Mouse (Mus musculus): Measurements from ENCODE around the gene Ttf1.

Gene Ttf1

DNA sequence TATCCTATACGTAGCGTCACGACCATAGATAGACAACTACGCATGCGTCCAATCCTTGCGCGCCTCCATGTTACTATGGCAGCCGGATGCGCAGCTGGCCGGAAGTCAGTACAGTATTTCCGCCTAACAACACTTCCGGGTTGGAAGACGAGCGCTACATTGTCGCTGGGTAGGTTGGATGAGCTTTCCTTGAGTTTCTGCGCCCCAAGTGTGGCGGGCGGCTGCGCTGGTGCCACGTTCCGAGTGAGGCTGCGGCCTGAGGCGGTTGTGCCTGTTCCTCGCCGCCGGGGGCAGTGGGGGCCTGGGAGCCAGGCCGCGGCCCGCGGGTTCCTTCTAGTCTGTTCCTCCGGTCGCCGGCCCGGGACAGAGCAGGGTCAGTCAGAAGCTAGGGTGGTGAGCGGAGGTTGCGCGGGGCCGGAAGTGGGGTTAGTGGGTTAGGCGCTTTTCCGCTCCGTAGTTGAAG is at the start of gene Ttf1:
TSS of gene Ttf1 (plus strand) at position 128 of the 463 bp plus-strand sequence.
- CTCF ChIA-PET = interaction anchor here (0.5 kb wide), 1 partner anchor 93 kb away, joined by 7 read pairs; no protein-coding TSS in a partner anchor

DNA sequence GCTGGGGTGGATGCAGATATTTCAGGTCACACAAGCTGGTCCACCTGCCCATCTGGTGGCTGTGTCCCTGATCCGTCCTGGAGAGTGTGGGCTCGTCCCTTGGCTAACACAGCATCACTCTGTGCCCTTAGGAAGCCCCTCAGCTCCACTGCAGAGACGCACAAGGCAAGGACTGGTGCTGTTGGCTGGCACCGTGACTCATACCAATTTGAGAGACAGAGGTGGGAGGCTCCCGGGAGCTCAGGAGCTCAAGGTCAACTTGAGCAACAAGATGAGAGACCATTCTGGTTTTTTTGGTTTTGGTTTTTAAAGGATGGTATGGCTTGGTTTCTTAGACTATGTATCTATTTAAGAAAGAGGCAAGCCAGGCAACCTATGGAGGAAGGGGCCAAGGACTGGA is 47.5 kb upstream of the Ttf1 start:
- CTCF ChIA-PET = no interaction called here

DNA sequence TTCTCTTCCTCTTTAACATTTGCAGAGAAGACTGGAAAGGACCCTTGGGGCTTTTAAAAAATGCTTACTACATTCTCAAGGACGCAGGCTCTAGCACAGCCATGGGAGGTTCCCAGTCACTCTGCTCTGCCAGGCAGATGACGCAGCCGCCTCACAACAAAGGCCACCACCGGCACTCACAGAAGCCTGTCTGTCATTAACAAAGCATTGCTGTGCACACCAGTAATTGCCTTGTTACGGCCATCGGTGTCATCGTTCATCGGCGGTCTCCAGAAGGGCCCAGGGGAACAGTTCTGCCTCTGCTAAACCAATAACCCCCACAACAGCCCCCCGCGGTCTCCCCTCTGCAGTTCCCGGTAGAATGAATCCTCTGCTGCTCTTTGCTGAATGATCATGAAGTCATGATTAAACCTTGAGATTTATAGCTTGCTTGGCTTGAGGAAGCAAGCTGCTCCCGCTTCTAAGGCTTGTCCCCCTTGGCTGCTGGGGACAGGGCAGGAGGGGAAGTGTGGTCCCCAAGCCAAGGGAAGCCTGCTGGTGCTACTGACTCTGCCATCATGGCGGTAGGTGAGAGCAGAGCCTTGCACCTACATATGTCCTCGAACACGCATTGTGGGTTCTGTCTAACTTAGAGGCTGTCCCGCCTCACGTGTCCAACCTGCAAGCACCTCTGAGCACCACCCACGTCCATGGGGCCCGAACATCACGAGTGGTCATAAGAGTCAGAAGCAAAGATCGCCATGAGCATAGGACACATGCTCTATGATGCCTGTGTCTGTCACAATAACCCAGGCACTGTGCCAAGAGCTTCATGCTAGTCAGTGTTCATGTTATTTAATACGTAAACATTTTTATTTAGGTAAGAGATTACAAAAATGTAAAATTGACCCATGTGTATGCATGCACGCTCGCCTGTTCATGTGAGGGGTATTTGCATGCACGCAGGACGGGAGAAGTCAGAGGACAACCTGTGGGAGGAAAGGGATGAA is 43.2 kb upstream of the Ttf1 start:
- CTCF ChIA-PET = no interaction called here

DNA sequence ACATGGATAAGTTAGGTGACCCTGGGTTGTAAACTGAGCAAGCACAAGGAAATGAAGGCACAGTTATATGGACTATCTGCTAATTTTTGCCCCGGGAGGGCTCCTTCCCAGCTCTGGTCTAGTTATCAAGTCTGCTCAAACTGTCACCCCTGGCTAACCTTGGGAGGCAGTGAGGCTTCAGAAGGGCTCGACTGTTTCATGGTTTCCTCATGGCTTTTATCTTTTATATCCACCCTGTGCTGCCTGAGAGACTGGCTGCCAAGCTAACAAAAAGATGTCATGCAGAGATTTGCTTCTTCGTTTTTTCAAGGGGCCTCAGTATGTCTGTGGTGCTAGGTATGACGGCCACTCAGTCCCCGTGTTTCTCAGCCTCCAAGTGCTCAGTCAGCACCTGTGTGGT is 41.4 kb upstream of the Ttf1 start:
- CTCF ChIA-PET = no interaction called here

DNA sequence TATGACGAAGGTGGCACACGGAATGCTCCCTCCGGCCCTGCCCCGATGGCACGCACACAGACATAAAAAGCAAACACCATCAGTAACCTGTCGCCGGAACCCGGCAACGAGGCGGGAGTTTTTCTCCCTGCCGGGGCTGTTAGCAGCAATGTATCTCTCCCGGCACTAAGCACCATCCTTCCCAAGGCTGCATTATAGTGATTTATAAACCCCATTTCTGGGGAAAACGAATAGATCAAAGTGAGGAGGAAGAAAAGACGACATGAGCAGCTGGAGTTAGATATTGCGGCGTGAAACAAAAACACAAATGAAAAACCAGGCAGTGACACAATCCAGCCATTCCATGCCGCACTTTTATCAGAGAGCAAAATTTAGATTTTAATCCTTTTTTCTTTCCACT is 39.0 kb upstream of the Ttf1 start:
- CTCF ChIA-PET = interaction anchor here (0.6 kb wide), 1 partner anchor 44 kb away, joined by 4 read pairs; no protein-coding TSS in a partner anchor

DNA sequence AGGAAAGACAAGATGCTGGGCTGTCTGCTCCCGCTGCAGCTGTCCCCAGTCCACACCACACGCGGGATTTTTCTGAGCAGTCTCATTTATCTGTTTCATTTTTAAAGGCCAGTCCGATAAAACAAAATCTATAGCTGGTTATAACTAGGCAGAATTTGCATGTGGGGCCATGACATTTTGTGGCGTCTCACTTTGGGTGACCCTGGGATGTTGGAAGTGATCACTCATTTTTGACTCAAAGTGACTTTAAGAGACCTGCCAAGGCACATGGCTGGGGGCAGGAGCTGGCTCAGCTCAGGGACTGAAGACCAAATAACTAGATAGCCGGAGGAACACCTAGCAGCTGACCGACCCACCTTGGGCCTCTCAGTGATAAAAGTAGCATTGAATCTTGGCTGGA is 37.1 kb upstream of the Ttf1 start:
- CTCF ChIA-PET = no interaction called here

DNA sequence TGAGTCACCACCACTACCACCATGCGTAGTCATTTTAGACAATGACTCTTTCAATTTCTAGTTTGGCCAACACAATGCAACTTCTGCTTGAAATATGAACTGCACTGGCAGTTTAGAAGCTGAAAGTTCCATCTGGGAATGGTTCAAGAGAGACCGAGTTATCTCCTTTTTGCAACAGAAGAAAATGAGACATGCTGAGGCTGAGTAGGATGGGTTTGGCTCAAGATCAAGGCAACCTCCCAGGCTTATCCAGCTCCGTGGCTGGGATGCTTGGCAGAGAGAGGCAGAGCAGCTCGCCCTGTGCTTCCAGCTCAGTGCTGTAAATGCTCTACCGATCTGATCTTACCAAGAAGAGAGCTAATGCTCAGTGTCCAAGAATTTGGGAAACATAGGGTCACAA is 34.8 kb upstream of the Ttf1 start:
- CTCF ChIA-PET = no interaction called here

DNA sequence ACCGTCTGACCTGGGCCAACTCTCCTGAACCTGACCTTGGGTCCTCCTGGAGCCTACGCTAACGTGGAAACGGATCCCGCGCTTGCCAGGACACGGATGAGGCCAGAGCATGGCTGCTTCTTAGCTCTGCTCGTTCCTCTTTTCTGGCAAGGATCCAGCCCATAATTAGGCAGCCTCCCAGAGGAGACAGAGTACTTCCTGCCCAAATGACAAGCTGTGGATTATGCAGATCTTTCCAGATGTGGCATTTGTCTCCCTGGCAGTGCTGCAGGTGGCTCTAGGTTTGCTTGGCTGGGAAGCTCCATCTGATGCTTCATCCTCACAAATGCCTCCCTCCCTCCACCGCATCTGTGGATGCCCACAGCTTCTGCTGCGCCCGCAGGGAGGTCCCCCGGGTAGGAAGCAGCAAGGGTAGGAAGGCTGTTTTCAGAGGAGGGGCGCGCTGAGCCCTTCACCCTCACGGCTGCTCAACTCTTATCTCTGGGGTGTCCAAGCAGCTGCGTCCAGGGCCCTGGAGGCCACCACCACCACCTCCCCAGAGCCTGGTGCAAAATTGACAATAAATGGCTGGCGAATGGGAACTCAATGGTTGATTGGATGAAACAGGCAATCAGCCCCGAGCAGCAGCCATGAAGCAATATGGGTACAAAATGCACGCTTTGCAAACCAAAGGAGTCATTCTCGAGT is 29.9 kb upstream of the Ttf1 start:
- CTCF ChIA-PET = interaction anchor here (0.6 kb wide), 1 partner anchor 483 kb away, joined by 3 read pairs; no protein-coding TSS in a partner anchor

DNA sequence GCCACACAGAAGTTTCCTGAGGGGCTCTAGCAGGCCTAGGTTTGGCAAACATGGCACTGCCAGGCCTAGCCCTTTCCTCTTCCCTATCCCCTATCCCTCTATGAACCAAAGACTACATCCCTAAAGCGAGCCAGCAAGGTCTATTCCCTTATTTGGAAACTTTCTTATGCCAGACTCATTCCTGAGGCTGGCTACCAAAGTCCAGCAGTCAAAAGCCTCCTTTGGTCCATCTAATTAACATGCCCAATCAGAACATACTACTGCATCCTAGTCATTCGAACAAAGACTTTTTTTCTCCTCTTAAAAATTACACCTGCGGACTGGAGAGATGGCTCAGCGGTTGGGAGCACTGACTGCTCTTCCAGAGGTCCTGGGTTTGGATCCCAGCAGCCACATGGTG is 28.1 kb upstream of the Ttf1 start:
- CTCF ChIA-PET = no interaction called here

DNA sequence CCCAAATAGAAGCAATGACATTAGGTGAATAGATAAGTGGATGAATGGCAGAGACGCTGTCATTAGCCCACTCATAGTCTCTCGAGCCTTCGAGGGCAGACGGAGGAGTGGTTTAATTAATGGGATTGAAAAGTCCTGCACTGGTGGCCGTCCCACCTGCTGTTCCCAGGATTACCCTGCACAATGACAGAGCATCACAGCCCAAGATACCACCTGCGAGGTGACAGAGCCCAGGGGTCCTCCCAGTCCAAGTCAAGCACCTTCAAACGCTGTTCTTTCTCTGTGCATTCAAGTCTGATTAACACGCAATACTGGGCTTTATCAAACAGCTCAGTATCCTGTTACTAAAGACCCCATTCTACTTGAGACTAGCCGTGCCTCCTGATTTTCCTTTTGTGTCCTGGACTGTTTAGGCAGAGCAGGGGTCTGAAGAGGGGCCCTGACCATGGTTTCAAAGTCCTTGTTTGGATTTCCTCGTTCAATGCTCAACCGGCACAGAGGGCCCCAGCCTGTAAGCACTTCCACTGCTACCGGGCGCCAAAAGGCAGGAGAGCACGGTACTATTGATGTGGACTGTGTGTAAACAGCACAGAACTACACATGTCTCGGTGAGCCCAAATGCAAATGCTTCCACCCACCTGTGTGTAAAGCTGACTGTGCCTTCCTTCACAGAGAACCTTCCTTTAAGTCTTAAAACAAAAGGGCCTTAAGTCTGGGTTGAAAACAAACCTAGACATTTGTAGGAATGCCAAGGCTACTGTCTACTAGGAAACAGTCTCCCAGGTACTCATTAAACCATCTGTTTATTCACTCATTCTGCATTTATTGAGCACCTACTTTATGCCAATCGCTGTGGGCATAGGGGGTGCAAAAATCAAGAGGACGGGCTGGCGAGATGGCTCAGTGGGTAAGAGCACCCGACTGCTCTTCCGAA is 25.3 kb upstream of the Ttf1 start:
- CTCF ChIA-PET = no interaction called here

DNA sequence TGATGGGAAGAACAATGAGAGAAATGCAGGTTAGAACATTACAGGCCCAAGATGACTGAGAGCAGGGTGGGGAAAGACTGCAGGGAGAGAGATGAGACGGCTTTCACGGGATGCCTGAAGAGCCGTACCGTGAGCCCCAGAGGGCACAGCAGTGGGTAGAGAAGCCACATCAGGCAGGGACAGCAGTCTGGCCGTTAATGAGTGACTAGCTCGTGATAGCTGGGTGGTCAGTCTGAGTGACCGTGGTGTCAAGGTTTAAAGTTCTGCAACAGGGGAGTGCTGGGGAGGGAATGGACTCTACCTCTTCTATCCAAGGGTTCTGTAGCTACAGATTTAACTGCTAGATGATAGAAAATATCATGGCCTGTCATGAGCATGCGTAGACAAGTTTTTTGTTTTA is 24.4 kb upstream of the Ttf1 start:
- CTCF ChIA-PET = interaction anchor here (0.6 kb wide), 1 partner anchor 17 kb away, joined by 3 read pairs; no protein-coding TSS in a partner anchor

DNA sequence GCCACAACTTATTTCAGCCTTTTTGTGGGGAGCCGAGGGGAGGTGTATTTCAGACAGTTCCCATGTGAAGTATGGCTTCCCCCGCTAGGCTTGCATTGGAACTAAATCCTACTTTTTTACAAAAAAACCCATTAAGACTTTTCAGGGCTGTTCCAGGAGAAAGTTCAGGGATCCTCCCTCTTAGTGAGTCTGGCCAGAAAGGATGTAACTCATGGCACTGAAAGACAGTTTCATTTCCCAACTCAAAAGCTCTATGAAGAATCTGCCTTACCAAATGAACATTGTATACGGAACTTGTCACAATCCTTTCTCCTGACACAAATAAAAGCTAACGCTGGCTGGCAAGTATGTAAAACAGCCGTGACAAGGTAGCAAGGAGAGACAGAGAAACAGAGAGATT is 20.3 kb upstream of the Ttf1 start:
- CTCF ChIA-PET = no interaction called here

DNA sequence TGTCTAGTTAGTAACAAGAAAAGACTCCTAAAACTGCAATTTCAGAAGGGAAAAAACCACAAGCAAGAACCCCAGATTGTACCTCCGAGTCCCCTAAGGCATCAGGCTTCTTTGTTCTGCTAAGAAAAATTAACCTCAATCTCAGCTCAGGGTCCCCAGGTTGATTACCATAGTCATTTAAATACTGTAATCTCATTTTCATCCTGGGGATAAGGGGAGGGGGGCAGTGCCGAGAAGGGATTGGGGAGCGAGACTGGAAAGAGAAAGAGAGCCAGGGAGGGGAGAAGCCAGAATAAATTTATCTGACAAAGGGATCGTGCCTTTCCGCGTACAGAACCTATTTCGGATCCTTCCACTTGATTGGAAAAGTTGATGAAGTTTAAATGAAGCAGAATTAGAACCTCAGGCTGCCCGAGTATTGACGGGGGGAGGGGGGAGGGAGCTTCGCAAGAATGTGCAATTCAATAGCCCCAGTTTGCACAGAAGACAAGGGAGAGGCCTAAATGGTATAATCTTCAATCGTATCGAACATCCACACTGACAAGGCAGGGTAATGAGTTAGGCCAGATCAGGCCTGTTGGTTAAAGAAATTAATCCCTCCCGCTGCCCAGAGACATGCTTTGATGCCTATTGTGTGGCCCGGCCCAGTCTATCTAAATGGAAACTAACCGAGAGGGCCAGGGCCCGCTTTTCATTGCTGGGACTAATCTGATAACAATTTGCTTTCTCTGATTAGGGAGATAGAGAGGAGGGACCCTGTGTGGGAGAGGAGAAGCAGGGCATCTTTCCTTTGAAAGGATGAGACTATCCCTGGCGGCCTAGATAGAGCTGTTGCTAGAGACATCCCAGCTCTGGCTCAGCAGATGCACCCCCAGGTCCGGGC is 19.2 kb upstream of the Ttf1 start:
- CTCF ChIA-PET = no interaction called here

DNA sequence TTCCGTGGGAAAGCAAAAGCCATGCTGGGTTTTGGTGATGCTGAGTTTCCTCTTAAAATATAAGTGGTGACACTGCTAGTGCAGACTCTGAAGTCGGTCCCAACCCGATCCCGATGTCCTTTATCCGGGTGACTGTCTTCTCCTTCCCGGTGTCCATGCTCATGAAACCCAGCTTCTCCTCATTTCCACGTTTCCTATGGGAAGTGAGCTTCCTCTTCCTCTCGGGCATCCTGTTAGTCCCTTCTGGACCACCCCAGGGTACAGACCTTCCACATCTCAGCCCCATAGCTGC is 18.6 kb upstream of the Ttf1 start:
- CTCF ChIA-PET = interaction anchor here (0.8 kb wide), 1 partner anchor 11 kb away, joined by 3 read pairs; no protein-coding TSS in a partner anchor

DNA sequence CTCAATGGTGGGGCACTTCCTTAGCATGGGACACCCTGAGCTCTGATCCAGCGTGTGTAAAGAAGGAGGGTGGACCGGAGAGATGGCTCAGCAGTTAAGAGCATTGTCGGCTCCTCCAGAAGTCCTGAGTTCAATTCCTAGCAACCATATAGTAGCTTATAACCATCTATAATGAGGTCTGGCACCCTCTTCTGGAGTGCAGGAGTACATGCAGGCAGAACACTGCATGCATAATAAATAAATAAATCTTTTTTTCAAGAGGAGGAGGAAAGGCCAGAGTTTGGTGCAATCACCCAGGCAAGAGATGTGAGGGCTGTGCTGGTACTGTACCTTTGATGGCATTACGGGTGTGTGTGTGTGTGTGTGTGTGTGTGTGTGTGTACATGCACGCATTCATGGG is 17.9 kb upstream of the Ttf1 start:
- CTCF ChIA-PET = interaction anchor here (0.8 kb wide), 1 partner anchor 10 kb away, joined by 3 read pairs; no protein-coding TSS in a partner anchor

DNA sequence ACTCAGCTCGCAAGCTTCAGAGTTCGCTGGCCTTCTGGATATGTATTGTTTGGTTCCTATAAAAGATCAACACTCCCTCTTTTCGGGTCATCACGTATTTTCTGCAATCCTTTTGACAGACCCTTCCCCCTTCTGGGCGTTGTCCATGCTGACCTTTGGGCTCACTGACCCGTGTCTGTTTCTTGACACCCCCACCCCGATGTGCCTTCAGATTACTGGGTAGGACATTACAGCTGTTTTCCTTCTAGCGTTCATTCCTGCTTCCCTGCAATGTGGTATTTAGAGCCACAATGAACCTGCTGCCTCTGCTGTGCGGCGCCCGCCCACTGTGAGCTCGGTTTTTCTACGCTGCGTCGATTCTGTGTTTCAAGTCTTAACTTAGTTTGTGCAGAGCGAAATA is 13.9 kb upstream of the Ttf1 start:
- CTCF ChIA-PET = no interaction called here

DNA sequence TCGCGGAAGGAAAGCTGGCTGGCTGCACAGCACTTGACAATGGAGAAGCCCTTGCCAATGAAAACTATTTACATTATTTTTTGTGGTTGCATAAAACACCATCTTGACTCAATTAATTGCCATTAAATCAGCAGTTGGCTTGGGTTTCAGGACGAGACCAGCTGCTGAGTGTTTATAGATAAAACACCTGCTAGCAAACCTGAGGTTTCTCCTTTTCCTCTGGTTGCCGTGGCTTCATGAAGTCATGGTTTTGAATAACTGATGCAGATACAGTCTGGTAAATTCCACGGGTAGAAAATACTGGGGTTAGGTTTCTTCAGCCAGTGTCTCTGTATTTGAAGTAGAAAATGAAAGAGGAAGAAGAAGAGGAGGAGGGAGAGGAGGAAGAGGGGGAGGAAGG is 8.1 kb upstream of the Ttf1 start:
- CTCF ChIA-PET = interaction anchor here (1.0 kb wide), 1 partner anchor 10 kb away, joined by 3 read pairs; no protein-coding TSS in a partner anchor

DNA sequence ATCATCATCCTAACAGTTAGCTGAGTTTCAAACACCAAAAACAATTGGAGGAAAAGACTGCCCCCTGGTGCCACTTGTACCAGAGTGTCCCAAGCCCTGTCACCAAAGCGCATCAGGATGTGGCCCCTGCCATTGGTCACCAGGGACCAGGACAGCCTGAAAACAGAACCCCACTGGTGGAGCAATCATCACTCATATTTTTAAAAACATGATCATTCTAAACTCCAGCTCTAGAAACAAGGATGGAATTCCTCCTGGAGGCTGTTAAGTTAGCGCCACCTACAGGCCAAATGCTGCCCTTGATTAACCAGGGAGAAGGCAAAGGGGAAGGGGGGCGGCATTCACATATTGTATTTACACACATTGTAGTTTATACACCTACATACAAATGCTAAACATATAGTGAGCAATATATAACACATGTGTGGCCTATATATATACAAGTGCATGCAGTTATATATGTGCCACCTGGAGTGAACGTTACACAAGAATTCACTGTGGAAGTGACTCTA is 7.1 kb upstream of the Ttf1 start:
- CTCF ChIA-PET = interaction anchor here (0.6 to 1.0 kb wide), 6 partner anchors 10 to 297 kb away, joined by 3 to 5 read pairs (median 3); no protein-coding TSS in a partner anchor

DNA sequence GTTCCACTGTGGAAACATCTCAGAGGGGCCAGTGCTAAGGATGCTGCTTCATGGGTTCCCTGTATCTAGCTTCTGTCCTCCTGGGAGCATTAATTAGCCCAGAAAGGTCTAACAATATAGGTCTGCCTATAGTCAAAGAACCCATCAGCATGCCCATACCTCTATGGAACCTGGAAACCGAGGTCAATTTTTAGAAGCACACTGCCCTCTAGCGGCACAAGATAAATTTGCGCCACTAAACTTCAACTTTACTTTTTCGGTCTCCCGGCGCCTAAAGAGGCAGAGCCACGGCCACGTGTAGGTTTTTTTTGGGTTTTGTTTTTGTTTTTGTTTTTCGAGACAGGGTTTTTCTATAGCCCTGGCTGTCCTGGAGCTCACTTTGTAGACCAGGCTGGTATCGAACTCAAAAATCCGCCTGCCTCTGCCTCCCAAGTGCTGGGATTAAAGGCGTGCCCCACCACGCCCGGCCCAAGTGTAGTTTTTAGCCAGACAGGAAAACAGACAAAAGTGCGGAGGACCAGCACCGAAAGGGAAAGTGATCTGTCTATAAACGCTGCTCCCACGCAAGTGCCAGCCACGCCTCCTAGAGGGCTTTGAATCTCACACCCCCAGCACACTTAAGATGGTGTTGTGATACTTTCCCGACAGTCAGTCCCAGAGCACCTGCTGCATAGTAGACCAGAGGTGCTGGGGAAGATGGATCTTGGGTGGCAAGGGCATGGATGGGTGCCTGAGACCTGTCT is 6.1 kb upstream of the Ttf1 start:
- CTCF ChIA-PET = interaction anchor here (1.5 kb wide), 1 partner anchor 13 kb away, joined by 3 read pairs; no protein-coding TSS in a partner anchor

Data from spleen, embryonic (tissue).